Mouse (Mus musculus) brain, adult 2 months (tissue): ENCODE measurements at regions not wholly inside any gene's neighbourhood (a gene's known extent, or its start where the extent isn't known, plus 50 kb on each side); places are given as distances from the start of the nearest gene placed in this dataset.

ENCODE experiments used
- DNase-seq: peaks from one replicate; pipeline ENCODE4 v3.0.0; 2011; ENCODE audit warnings: low read depth, low spot score

DNA sequence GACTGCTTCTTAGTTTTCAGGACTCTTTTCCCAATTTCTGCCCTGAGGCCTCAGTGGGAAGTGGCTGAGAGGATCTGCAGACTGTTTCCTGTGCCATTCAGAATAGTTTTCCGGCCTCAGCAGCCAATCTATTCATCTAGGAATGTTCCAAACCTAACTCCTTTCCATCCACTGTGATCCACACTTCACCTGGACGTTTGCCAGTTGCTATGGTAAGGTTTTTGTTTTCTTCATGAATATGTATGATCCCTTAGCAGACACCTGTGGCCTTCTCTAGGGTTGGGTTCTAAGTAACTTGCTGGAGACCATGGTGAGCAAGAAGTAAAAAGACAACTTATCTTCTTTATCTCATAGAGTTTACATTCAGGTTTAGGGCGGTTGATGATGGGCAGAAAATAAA is 744.6 kb downstream of the Inhba start:
- DNase-seq: no peak

DNA sequence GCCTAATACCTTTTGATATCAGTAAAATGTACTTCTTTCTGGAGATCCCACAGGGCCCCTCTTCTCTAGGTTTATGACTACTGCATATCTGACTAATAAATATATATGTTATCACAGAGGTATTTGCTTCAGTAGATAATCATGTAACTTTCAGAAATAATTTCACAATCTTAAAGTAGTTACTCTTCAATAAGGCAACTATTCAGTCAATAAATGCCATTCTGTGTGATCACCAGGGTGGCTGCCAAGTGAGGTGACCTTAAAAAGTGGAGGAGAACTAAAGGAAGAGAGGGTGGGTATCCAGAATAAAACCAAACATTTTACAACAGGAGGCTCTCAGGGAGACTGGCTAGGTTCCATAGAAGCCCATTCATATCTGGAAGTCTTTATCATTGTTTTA is 748.4 kb downstream of the Inhba start:
- DNase-seq: no peak

DNA sequence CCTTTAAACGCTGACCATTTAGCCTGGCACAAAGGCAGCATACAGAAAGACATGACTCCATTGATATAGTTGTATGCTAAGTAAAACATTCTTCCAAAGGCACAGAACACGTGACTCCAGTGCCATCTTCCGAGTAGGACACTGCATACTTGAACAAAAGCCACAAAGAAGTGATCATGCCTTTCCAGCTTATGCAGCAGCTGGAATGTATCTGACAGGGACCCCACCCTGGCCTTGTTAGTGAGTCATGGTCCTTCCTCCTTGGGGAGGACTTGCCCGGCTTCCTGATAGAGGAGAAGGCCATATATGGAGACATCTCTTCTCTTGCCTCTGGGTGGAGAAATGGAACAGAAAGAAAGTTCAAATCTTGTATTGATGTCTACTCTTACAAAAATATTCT is 749.8 kb downstream of the Inhba start:
- DNase-seq: no peak

DNA sequence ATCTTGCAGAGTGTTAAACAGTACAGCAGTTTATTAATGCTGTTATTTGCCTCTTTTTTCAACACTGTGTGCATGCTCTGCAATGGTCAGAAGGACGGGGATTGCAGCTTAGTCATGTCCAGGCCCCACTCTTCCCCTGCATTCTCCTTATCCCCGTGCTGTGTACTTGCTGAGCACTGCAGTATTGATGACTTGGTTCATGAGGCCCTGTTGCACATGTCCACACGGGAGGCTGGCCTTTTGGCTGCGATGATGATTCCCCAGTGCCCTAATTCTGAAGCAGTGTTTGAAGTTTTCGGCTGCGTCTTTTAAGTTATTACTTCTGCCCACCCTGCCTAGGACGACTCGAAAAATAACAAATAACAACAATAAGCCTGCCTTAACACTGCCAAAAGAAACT is 750.7 kb downstream of the Inhba start:
- DNase-seq: no peak

DNA sequence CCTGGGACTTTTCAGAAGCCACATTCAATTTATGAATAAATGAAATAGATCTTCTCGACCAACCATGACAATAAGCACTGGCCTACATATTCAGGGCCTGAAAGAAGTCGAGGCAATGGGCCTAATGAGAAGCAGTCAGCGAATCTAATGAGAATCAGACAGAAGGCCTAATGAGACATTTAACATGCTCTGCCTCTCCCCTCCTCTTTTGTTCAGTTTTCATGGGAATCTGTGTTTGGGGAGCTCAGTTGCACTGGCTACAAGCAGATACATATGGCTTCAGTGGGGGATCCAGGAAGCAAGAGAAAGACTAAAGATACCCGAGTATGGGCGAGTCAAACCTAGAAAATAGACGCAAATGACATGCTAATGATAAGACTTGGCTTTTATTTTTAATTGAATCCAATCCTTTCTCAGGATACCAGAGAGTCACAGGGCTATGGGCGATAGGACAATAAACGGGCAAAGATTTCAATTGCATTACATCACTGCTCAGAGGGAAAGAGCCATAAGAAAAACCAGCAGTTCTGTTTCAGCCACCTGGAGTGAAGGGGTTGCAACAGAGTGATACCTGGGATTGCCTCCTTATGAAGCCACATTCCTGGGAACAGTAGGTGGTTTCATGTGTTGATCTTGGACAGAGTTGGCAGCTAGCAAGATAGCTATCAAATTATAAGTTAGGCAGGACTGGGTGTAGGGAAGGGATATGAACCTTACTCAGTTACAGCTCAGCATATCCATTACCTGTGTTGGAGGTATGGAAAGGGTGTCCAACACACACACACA is 751.3 kb downstream of the Inhba start:
- DNase-seq: no peak

DNA sequence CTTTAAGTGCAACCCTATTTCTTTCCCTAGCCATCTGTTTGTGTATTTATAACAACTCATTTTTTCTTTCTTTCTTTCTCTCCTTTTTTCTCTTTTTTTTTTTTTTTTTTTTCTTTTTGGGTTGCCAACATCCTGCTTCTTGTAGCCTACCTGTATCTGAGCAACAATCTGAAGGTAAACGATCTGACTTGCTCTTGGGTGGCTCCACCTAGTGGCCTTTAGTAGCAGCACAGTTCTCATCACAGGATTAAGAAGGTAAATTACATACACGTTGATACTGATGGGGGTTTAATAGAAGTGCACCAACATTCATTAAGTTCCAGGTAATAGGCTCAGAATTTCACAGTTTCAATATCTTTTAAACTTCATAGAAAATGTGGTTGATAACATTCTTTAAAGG is 752.1 kb downstream of the Inhba start:
- DNase-seq: peak; percentile 74

DNA sequence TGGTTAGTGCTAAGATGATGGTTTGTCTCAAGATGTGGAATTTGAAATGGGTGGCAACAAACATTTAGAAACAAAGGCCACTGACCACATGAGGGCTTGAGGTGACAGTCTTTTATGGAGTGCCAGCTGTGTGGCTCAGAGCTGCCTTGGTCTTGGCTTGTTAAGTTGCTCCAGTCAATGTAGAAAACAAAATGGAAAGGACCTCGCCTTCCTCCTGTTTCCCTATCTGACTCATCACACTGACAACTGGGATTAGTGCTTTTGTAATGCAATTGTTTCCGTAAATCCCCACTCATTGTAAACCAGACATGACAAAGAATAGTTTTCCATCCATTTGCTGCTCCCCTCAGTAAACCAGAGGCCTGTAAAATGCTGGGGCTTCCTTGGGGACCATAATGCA is 757.8 kb downstream of the Inhba start:
- no peak for DNase-seq

DNA sequence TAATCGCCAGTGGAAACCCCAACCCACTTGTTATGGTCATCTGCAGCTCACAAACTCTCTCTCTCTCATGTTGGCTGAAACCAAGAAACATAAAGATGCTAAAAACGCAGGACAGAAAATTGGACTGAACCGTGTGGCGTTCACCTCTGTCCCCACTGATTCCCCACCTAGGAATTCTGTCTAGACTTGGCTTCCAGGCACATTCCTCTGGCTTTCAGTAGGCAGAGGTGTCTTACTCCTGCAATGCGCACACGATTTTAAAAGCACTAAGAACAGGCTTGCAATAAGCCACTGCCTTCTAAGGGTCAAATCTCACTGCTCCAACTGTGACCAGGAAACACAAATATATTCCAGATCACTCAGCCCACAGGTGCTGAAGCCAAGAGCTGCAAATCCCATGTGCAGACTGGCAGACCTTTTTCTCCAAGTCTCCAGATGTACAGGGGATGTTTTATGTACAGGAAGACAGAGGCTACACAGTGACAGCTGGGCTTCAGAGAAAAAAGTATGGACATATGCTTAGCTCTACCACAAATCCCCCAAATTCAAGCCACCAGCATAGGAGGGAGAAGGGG is 758.3 kb downstream of the Inhba start:
- DNase-seq: no peak

DNA sequence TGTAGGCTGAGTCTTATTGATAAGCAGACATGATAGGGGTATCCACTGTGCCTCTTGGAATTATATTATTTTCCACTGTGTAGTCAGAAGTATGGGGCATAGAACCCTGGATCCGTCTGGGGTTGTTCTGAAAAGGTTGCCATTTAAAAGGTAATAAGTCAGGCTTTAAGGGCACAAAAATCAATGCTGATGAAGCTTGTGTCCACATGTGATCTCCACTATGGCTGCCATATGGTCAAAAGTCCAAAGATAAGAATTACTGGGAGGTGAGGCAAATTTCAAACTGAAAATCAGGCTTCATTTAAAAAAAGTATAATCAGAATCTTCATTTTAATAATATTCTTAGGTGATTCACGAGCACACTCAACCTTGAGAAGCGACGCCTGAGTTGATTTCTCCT is 760.2 kb downstream of the Inhba start:
- DNase-seq: no peak

DNA sequence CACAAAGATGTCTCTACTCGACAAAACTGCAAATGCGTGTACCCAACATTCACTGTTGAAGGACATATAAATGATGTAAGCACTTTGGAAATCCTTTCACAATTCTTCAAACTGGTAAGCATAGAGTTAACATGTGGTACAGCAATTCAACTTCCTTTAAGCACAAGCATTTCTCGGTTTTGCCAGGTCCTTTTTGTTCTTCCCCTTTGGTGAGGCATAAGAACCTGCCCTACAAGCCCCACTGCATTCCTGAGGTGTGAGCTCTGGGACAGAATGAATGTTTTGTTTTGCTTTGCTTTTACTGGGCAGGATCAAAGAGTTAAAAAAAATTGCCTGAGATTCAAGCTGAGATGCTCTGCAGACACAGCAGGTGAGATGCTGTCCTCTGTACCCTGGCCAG is 793.9 kb downstream of the Inhba start:
- peak; percentile 7 for DNase-seq
